Mouse (Mus musculus) layer of hippocampus, adult 2 months (tissue): ENCODE data around the gene Hacl1. TPM values are rescaled to one million over a fixed set of nuclear protein-coding genes. Genes with fewer than 3 reads are reported as not detected.

Experiments
- DNase-seq, 2 experiments: peaks; one replicate each; pipeline ENCODE4 v3.0.0; 2022; ENCODE audit warnings: low spot score in 2 of 2
- H3K27ac ChIP-seq: fragments of 200-600 bp; 2 replicates; pipeline ENCODE4 v1.8.1; 2022
- H3K4me3 ChIP-seq: fragments of 200-600 bp; 2 replicates; pipeline ENCODE4 v1.8.1; 2022; ENCODE audit warnings: mild to moderate bottlenecking
- CTCF ChIP-seq: fragments of 200-600 bp; conservative IDR thresholded peaks from 2 replicates; pipeline ENCODE4 v1.8.1; 2022; ENCODE audit warnings: antibody characterized with exemption, mild to moderate bottlenecking, moderate library complexity
- total RNA-seq, 2 experiments: library from RNA; stranded (reverse); gene quantifications; 2 replicates each; pipeline ENCODE4 v1.2.3; 2021

The Hacl1 gene
- total RNA-seq, 2 experiments from 2014 or later: 7.0 to 9.4 TPM

- no peak for DNase-seq
- no peak for TF ChIP-seq CTCF
- H3K27ac ChIP-seq: peak overlapping the region; percentile 93
Measured at GRCm38 (mm10) chr14:31667741-31668140, 26.7 kb upstream of the Hacl1 start.

GRCm38 (mm10) chr14:31666931-31667705, 26.0 kb upstream of the Hacl1 start:
- Histone ChIP-seq H3K4me3 (no peak overlapping the region), H3K27ac (peak overlapping the region; percentile 93)
- no peak for TF ChIP-seq CTCF
- no peak for DNase-seq

More at GRCm38 (mm10) chr14:31667741-31668140, 26.7 kb upstream of the Hacl1 start:
- no peak overlapping the region for H3K4me3 ChIP-seq

- peak overlapping the region; percentile 97; the same call in 1 of the 2 replicates for H3K27ac ChIP-seq
- no peak for TF ChIP-seq CTCF
- no peak overlapping the region for H3K4me3 ChIP-seq
- no peak for DNase-seq
Measured at GRCm38 (mm10) chr14:31665566-31665940, 24.5 kb upstream of the Hacl1 start.

GRCm38 (mm10) chr14:31664903-31665565, 23.9 kb upstream of the Hacl1 start:
- TF ChIP-seq CTCF: no peak
- Histone ChIP-seq H3K27ac (peak overlapping the region; percentile 97), H3K4me3 (no peak overlapping the region)
- peak in 1 of 2 experiments; percentile 22 for DNase-seq

- Histone ChIP-seq H3K27ac (peak overlapping the region; percentile 97), H3K4me3 (no peak overlapping the region)
- no peak for DNase-seq
- TF ChIP-seq CTCF: no peak
Measured at GRCm38 (mm10) chr14:31664100-31664902, 23.2 kb upstream of the Hacl1 start.

GRCm38 (mm10) chr14:31663376-31664099, 22.5 kb upstream of the Hacl1 start:
- DNase-seq: no peak
- Histone ChIP-seq H3K4me3 (no peak overlapping the region), H3K27ac (peak overlapping the region; percentile 97)
- TF ChIP-seq CTCF: no peak

- no peak for DNase-seq
- Histone ChIP-seq H3K4me3 (peak overlapping the region; percentile 62), H3K27ac (peak overlapping the region; percentile 97)
- no peak for TF ChIP-seq CTCF
Measured at GRCm38 (mm10) chr14:31662555-31663211, 21.6 kb upstream of the Hacl1 start.

GRCm38 (mm10) chr14:31661671-31662554, 20.8 kb upstream of the Hacl1 start:
- peak; percentile 58 for TF ChIP-seq CTCF
- Histone ChIP-seq H3K27ac (peak overlapping the region; percentile 97), H3K4me3 (peak overlapping the region; percentile 62)
- DNase-seq: peak; percentile 86 to 92

- no peak for TF ChIP-seq CTCF
- H3K27ac ChIP-seq: peak overlapping the region; percentile 97
- H3K4me3 ChIP-seq: no peak overlapping the region
- peak in 1 of 2 experiments; percentile 60 for DNase-seq
Measured at GRCm38 (mm10) chr14:31660312-31661093, 19.4 kb upstream of the Hacl1 start.

- no peak for TF ChIP-seq CTCF
- Histone ChIP-seq H3K27ac (peak overlapping the region; percentile 97), H3K4me3 (no peak overlapping the region)
- DNase-seq: no peak
Measured at GRCm38 (mm10) chr14:31659501-31660181, 18.6 kb upstream of the Hacl1 start.
